Mouse (Mus musculus) heart, embryonic 14.5 days (tissue): Measurements from ENCODE around the gene Zfp628. TPM values are rescaled to one million over a fixed set of nuclear protein-coding genes. Genes with fewer than 3 reads are reported as not detected.
A peak's percentile ranks its signal among the peaks of the same experiment; 100 is the strongest.

Experiments used
- ATAC-seq: fragments of 200-750 bp; cut with Nextera tagmentation; 2 replicates; pipeline ENCODE4 v1.8.0; 2017; ENCODE audit warnings: low read depth, moderate TSS enrichment; ENCODE audit not compliant: insufficient number of reproducible peaks, insufficient read depth, low FRiP score
- H3K27ac ChIP-seq, 2 experiments: fragments of 200-500 bp in 1 of 2; fragments of 300-500 bp in 1 of 2; sonication (generic) in 1 of 2; replicated peaks in 1 of 2; 2 replicates each; pipeline ENCODE4 v1.5.1; 2012 to 2014; ENCODE audit warnings: low read depth in 2 of 2, low read length in 2 of 2, control low read depth in 1 of 2, mild to moderate bottlenecking in 1 of 2, mixed read lengths in 1 of 2; ENCODE audit not compliant: control insufficient read depth in 1 of 2, insufficient read depth in 1 of 2
- H3K27me3 ChIP-seq: fragments of 300-500 bp; sonication (generic); 2 replicates; pipeline ENCODE4 v1.6.1; 2014; ENCODE audit warnings: mild to moderate bottlenecking, low read length, control low read depth; ENCODE audit not compliant: control insufficient read depth, insufficient read depth
- H3K36me3 ChIP-seq: fragments of 300-500 bp; sonication (generic); 2 replicates; pipeline ENCODE4 v1.6.1; 2014; ENCODE audit warnings: mild to moderate bottlenecking, control low read depth, low read length, mixed read lengths; ENCODE audit not compliant: control insufficient read depth, insufficient read depth
- H3K4me1 ChIP-seq, 2 experiments: fragments of 200-500 bp in 1 of 2; fragments of 300-500 bp in 1 of 2; sonication (generic) in 1 of 2; 2 replicates each; pipeline ENCODE4 v1.6.1; 2012 to 2014; ENCODE audit warnings: low read length in 2 of 2, control low read depth in 1 of 2, mixed read lengths in 1 of 2; ENCODE audit not compliant: control insufficient read depth in 2 of 2, insufficient read depth in 2 of 2
- H3K4me2 ChIP-seq: fragments of 300-500 bp; sonication (generic); 2 replicates; pipeline ENCODE4 v1.6.1; 2014; ENCODE audit warnings: mild to moderate bottlenecking, low read length
- H3K4me3 ChIP-seq, 2 experiments: fragments of 200-500 bp in 1 of 2; fragments of 300-500 bp in 1 of 2; sonication (generic) in 1 of 2; 2 replicates each; pipeline ENCODE4 v1.5.1; 2012 to 2014; ENCODE audit warnings: low read length in 2 of 2, mild to moderate bottlenecking in 2 of 2, control low read depth in 1 of 2, low read depth in 1 of 2, moderate library complexity in 1 of 2; ENCODE audit not compliant: control insufficient read depth in 1 of 2, insufficient read depth in 1 of 2
- H3K9ac ChIP-seq: fragments of 300-500 bp; sonication (generic); 2 replicates; pipeline ENCODE4 v1.6.1; 2014; ENCODE audit warnings: mild to moderate bottlenecking, low read length
- H3K9me3 ChIP-seq: fragments of 300-500 bp; sonication (generic); 2 replicates; pipeline ENCODE4 v1.6.1; 2016; ENCODE audit warnings: low read length, control low read depth; ENCODE audit not compliant: control insufficient read depth
- WGBS: fragments of 180-500 bp; shearing (Covaris S2); extraction: QIAGEN DNeasy Blood & Tissue Kit; methylation state at CpG from one replicate; pipeline ENCODE4 v1.1.7; 2014; 5-methylcytosine and 5-hydroxymethylcytosine counted together
- polyA plus RNA-seq: library from polyadenylated mRNA; unstranded; fragments of >200 nt; fragmentation: Nextera tagmentation; extraction: Ambion mirVana; gene quantifications from 2 replicates; pipeline ENCODE4 v1.2.1, GENCODE M21; 2014

Zfp628 gene
- polyA plus RNA-seq, 1 experiment from 2014 or later = 3.1 TPM

- Histone ChIP-seq H3K27ac (no peak overlapping the region), H3K9ac (no peak overlapping the region), H3K4me3 (peak overlapping the region; percentile 29), H3K4me2 (peak overlapping the region; percentile 62), H3K4me1 (peaks cover 0 to 3% of the 10 kb centered on the region in 2 experiments; a peak in 1 of 4 replicates), H3K27me3 (0 out of 2 replicates have a peak, but pooled peaks cover 5% of the 10 kb centered on the region), H3K9me3 (no peaks in the 10 kb centered on the region), H3K36me3 (no peaks in the 10 kb centered on the region)
- ATAC-seq = peak; percentile 71; the same call in 1 of the 2 replicates
- WGBS = 12% methylated on average over 15 of the region's 15 CpGs
Observed at GRCm38 (mm10) chr7:4943223-4943815, 28.3 kb downstream of the Zfp628 start.

- no peak overlapping the region for H3K9ac ChIP-seq
- no peaks in the 10 kb centered on the region for H3K27me3 ChIP-seq
- no peaks in the 10 kb centered on the region for H3K36me3 ChIP-seq
- no peaks in the 10 kb centered on the region for H3K9me3 ChIP-seq
- ATAC-seq = no peak
- peaks cover 2 to 3% of the 10 kb centered on the region in 2 experiments; a peak in 1 of 4 replicates for H3K4me1 ChIP-seq
- no peak overlapping the region for H3K4me3 ChIP-seq
- no peak overlapping the region for H3K4me2 ChIP-seq
- 39% methylated on average over 2 of the region's 2 CpGs for WGBS
- H3K27ac ChIP-seq = no peak overlapping the region
Observed at GRCm38 (mm10) chr7:4947855-4948254, 32.8 kb downstream of the Zfp628 start.

GRCm38 (mm10) chr7:4948386-4948785 is 33.4 kb downstream of the Zfp628 start:
- Histone ChIP-seq H3K9me3 (no peaks in the 10 kb centered on the region), H3K9ac (no peak overlapping the region), H3K4me3 (no peak overlapping the region), H3K4me2 (no peak overlapping the region), H3K4me1 (peaks cover 2 to 5% of the 10 kb centered on the region in 2 experiments; a peak in 3 of 4 replicates), H3K36me3 (no peaks in the 10 kb centered on the region), H3K27ac (no peak overlapping the region), H3K27me3 (no peaks in the 10 kb centered on the region)
- 55% methylated on average over 6 of the region's 6 CpGs for WGBS
- ATAC-seq = no peak

- no peaks in the 10 kb centered on the region for H3K9me3 ChIP-seq
Observed at GRCm38 (mm10) chr7:4950561-4951342, 35.7 kb downstream of the Zfp628 start.

GRCm38 (mm10) chr7:4953815-4954445 is 38.9 kb downstream of the Zfp628 start:
- Histone ChIP-seq H3K9ac (no peak overlapping the region), H3K27ac (peak overlapping the region in 1 of 2 experiments; percentile 82; a peak in 3 of 4 replicates), H3K4me1 (peaks cover 7 to 12% of the 10 kb centered on the region in 2 experiments; a peak in 3 of 4 replicates), H3K4me3 (no peak overlapping the region), H3K9me3 (no peaks in the 10 kb centered on the region), H3K27me3 (no peaks in the 10 kb centered on the region), H3K36me3 (no peaks in the 10 kb centered on the region), H3K4me2 (0 out of 2 replicates have a peak overlapping the region, but pooled peaks have one; percentile 1)
- ATAC-seq = peak; percentile 77
- WGBS = 10% methylated on average over 10 of the region's 10 CpGs

More at GRCm38 (mm10) chr7:4950561-4951342, 35.7 kb downstream of the Zfp628 start:
- 77% methylated on average over 19 of the region's 19 CpGs for WGBS
- H3K9ac ChIP-seq = no peak overlapping the region
- H3K27ac ChIP-seq = no peak overlapping the region
- no peak overlapping the region for H3K4me2 ChIP-seq
- H3K4me1 ChIP-seq = peaks cover 7 to 12% of the 10 kb centered on the region in 2 experiments; a peak in 3 of 4 replicates
- H3K36me3 ChIP-seq = no peaks in the 10 kb centered on the region
- no peaks in the 10 kb centered on the region for H3K27me3 ChIP-seq
- no peak for ATAC-seq
- H3K4me3 ChIP-seq = no peak overlapping the region

- Histone ChIP-seq H3K27ac (no peak overlapping the region), H3K9ac (no peak overlapping the region), H3K4me1 (peaks cover 5 to 12% of the 10 kb centered on the region in 2 experiments; a peak in 3 of 4 replicates), H3K36me3 (no peaks in the 10 kb centered on the region), H3K4me2 (no peak overlapping the region), H3K4me3 (no peak overlapping the region), H3K9me3 (no peaks in the 10 kb centered on the region), H3K27me3 (no peaks in the 10 kb centered on the region)
- ATAC-seq = no peak
- 74% methylated on average over 10 of the region's 10 CpGs for WGBS
Observed at GRCm38 (mm10) chr7:4957361-4957760, 42.3 kb downstream of the Zfp628 start.

- Histone ChIP-seq H3K36me3 (no peaks in the 10 kb centered on the region), H3K27ac (no peak overlapping the region), H3K9ac (no peak overlapping the region), H3K4me3 (no peak overlapping the region), H3K27me3 (0 out of 2 replicates have a peak, but pooled peaks cover 4% of the 10 kb centered on the region), H3K9me3 (no peaks in the 10 kb centered on the region), H3K4me1 (no peaks in the 10 kb centered on the region), H3K4me2 (no peak overlapping the region)
- WGBS = 73% methylated on average over 5 of the region's 5 CpGs
- no peak for ATAC-seq
Observed at GRCm38 (mm10) chr7:4963527-4963926, 48.5 kb downstream of the Zfp628 start.
